Mouse (Mus musculus) hindlimb bud, embryonic 11.5 days (tissue): ENCODE results near the gene H2-M5.

Experiments
- DNase-seq: peaks from one replicate; pipeline ENCODE4 v3.0.0-alpha.2; 2012; ENCODE audit warnings: low read depth, low spot score; ENCODE audit errors: extremely low spot score

H2-M5 gene

GRCm38 (mm10) chr17:36950981-36951947 lies 38.1 kb downstream of the H2-M5 start, which contains the start of gene Ppp1r11:
TSS of gene Ppp1r11 (minus strand) at chr17:36951741.
- DNase-seq, result peak; percentile 96

- DNase-seq, result no peak
These were observed 40.1 kb downstream of the H2-M5 start for GRCm38 (mm10) chr17:36949265-36949664.

GRCm38 (mm10) chr17:36948286-36948685 lies 41.1 kb downstream of the H2-M5 start:
- no peak for DNase-seq

GRCm38 (mm10) chr17:36947051-36947819 lies 42.1 kb downstream of the H2-M5 start:
- no peak for DNase-seq

- DNase-seq, result no peak
These were observed 45.1 kb downstream of the H2-M5 start for GRCm38 (mm10) chr17:36944121-36944775.

GRCm38 (mm10) chr17:36943691-36944090 lies 45.6 kb downstream of the H2-M5 start:
- DNase-seq, result no peak

- no peak for DNase-seq
These were observed 46.4 kb downstream of the H2-M5 start, which contains the start of gene Rnf39 for GRCm38 (mm10) chr17:36942791-36943471. TSS of gene Rnf39 (plus strand) at chr17:36942918.

GRCm38 (mm10) chr17:36942391-36942790 lies 46.9 kb downstream of the H2-M5 start:
- no peak for DNase-seq

GRCm38 (mm10) chr17:36938056-36938455 lies 51.3 kb downstream of the H2-M5 start:
- DNase-seq, result no peak
